Mouse (Mus musculus) left cerebral cortex, adult 18-20 months (tissue): ENCODE data around the gene Kdm2b. TPM values are rescaled to one million over a fixed set of nuclear protein-coding genes. Genes with fewer than 3 reads are reported as not detected.

Source experiments
- DNase-seq, 2 experiments: peaks; one replicate each; pipeline ENCODE4 v3.0.0; 2021 to 2022; ENCODE audit warnings: low spot score in 2 of 2, mixed read lengths in 1 of 2
- total RNA-seq, 2 experiments: library from RNA; stranded (reverse); gene quantifications; 2 replicates each; pipeline ENCODE4 v1.2.3; 2021

Kdm2b gene
- total RNA-seq, 2 experiments from 2014 or later: 24.2 to 25.5 TPM

DNA sequence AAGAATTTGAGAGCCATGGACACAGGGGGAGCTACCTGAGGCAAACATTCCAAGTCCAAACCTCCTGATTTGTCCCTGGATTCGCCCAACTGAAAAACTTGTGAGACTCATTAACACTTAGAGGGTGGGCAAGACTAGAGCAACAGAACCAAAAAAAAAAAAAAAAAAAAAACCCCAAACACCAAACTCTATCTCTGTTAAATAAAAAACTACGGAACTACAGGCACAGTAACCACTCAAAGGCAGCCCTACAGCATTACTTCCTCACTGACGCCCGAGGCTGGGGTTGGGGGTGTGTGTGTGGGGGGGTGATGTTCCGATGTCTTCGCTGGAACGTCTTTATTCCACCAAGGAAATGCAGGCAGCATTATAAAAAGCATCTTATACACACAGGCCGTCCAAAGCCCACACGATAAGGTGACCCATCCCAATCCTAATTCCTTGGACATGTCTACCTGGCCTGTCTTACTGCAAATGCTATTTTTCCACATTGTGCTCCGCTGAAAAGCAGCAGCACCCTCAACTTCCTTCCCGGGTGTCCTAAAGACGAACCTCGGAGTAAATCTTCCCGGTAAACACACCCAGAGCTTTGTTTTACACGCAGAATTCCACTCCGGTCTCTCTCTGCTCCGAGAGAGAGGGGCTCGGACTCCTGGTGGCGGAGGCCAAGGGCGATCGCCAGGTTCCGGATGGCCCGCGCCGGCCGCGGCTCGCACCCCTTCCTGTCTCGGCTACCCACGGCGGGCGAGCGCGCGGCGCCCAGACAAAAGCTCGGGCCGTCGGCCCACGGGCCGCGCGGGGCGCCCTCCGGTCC lies 90.5 kb downstream of the Kdm2b start:
- no peak for DNase-seq

GRCm38 (mm10) chr5:122898153-122898552 lies 91.5 kb downstream of the Kdm2b start:
- no peak for DNase-seq

DNA sequence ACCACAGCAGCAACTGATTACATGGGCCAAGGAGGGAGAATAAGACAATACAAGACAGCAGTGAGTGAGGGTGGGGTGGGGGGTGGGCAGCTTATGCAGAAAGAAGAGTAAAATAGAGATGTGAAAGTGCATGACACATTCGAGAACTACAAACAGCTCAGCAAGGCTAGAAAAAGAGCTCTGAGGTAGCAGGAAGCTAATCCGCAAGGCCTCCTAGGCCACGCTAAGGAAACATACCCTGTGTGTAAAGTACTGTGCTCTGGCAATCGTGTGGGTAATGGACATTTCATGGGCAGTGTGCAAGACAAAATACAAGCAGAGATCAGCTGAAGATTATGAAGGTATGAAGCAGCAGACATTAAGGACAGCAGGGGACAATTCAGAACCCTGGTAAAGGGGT lies 94.8 kb downstream of the Kdm2b start:
- DNase-seq: no peak

DNA sequence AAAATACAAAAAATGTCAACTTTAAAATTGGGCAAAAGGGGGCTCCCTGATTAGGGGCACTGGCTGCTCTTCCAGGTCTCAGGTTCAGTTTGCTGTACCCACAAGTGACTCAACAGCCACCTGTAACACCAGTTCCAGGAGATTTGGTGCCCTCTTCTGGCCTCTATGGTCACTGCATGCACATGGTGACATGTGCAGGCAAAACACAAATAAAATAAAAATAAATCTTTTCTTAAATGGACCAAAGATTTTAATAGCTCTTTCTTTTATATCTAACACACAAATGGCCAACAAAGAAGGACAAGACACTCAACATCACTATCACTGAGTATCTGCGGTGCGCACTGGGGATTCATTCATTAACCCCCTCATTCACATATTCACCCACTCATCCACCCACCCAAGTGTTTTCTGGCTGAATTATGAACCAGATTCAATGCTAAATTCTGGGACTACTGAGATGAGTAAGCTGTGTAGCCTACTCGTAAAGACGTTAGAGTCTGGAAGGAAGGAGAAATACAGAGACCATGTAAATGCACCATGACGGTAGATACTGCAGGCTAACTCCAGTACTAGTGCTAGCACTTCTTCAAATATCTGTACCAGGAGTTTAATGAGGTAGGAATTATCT lies 95.5 kb downstream of the Kdm2b start:
- DNase-seq: peak; percentile 48 to 67

DNA sequence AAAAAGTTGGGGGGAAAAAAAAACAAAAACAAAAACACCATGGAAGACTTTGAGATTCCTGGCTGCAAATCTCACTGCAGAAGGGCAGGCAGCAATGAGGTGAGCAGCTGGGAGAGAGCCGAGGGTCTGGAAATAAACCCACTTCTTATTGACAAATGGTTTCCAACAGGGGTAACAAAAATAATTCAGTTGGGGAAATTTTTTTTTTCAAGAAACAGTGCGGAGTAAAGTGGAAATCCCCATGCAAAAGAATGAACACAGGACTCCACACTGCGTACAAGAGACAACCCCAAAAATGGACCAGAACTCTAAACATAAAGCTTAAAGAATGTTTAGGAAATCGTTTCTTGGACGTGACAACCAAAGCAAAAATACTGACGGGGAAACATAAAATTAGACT lies 96.4 kb downstream of the Kdm2b start:
- DNase-seq: no peak

DNA sequence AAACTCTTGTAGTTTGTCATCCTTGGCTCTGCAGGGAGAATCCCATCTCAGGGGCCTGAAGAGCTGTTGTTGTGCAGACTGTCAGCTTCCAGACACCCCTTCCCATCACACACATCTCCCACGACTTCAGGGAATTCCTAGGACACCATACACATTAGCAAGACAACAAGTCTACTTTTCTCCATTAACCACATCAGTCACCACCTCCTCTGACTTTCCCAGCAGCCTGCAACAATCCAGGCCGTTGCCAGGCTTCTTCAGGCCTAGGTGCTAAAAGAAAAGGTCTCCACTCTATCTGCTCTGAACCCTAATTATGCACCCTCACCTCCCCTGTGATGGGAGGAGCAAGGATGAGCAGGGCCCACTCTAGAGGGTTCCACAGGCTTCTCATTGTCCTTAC lies 99.2 kb downstream of the Kdm2b start:
- no peak for DNase-seq

DNA sequence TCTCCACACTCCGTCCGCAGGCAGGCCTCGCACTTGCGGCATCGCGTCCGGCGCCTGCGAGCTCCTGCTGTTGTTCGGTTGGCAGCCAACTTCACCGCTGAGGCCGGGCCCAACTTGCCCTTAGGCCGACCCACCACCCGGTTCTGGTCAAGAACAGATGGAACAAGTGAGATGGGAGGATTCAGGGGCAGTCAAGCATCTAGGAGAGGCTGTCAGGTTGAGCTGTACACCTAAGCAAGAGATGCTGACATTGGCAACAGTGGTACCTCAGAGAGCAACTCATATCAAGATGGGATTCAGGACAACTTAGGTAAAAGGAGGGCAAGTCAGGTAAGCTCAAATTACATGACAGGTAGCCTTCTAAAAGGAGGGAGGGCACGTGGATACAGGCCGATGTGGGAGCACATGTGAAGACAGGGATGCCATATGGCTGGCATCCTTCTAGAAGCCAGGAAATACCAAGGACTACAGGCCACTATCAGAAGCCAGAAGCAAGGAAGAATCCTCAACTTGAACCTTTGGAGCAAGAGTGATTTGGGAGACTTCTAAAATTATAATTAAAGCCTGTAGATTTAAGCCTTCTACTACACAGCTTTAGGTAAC lies 100.9 kb downstream of the Kdm2b start:
- DNase-seq: no peak

DNA sequence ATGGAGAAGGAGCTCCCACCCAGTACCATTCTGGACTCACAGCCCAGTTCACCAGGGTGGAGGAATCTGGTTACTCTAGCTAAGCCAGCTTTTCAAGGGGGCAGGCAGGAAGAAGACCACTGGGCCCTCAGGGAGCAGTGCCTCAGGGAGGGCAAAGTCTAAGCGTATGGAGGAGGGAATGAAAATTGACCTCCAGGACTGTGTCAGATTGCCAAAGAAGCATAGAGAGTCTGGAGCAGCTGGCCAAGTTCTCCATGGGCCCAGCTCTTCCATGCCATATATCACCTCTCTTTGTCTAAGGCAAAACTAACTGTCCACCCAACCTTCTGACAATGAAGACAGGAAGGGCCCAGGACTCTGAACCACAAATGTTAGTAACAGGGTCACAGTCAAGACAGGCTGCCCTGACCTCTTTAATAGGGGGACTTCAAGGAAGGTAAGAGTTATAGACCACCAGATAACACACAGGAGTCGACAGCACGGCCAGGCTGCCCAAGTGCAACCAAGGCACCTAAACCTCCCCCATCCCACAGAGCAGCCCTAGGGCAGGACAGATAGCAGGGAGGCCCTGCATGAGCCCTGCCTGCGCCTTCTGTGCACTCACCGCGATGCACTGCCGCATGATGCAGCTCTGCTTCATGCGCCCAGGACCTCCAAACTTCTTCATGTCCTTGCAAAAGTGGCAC lies 101.6 kb downstream of the Kdm2b start:
- DNase-seq: no peak

- DNase-seq: no peak
Observed at GRCm38 (mm10) chr5:122887033-122887432, 102.6 kb downstream of the Kdm2b start.

DNA sequence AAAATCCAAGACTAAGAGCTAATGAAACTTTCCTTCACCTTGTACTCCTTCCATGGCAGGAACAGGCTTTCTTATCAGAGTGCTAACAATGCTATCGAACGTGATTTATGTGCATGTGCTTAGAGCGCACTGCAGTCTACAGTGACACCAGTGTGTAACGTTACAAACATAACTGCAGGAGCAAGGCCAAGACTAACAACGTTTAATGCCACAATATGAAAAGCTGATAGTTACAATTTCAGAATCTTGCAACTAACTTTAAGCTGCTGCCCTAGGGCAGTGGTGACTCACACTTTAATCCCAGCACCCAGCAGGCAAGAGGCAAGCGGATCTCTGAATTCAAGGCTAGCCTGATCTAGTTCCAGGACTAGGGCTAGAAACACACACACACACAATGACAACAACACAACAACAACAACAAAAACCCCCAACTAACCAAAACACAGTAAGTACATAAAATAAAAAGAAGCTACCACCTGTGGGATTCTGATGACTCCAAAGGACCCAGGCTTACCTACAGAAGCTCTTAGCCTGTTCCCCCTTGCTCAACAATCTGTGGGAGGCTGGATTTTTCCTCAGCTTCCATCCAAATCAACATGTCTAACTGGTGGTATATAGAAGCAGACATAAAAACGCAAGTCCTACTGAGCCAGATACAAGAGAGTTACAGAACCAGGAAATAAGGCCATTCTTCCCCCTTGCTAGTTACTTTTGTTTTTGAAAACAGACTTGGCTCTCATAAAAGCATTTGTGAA lies 104.9 kb downstream of the Kdm2b start:
- DNase-seq: no peak

GRCm38 (mm10) chr5:122883652-122884235 lies 105.9 kb downstream of the Kdm2b start:
- DNase-seq: no peak

DNA sequence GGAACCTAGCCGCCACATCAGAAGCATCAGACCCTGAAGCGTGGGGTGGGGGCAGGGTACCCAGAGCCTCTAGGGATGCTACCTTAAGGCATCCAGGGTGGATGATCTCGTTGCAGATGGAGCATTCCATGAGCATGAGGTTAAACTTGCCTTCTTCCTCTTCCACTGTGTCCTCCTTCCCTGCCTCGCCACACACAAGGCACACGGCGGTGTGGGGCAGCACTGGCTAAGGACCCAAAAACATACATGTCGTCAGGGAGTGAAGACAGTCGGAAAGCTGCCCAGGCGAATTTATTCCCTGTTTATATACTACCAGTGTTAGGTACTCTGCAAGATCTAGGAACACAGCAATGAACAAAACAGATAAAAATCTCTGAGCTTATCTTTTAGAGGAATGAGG lies 106.4 kb downstream of the Kdm2b start:
- DNase-seq: no peak

DNA sequence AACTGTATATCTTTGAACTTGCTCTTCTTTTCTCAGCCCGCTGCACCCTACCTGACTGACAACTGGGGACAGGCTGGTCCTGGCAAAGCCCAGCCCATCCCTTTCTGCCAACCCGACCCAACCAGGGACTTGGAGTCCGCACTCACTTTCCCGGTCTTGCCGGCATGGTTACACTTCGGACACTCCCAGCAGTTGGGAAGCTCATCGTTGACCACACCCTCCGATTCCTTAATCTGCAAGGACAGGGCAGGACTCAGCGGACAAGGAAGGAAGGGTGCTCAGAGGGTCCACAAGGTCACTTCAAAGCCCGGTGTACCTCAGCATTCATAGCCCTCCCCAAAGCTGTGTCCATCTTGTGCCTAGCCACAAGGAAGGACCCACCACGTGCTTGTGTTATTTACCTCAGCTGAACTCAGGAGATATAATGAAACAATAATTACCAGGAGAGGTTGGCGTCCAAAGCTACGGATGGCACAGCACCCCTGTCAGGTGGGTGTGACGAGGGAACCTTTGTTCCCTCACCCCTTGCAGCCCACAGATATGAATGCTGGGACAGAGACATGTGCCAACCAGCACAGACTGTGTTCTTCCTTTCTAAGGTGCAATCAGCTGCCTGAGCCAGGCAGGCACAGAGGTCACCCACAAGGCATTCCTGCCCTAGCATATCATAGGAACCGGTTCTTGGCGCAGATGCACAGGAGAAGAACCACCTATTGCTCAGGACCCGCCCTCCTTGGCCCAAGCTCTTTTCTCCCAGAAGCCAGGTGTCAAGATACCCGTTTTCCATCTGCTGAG lies 107.2 kb downstream of the Kdm2b start:
- DNase-seq: no peak

DNA sequence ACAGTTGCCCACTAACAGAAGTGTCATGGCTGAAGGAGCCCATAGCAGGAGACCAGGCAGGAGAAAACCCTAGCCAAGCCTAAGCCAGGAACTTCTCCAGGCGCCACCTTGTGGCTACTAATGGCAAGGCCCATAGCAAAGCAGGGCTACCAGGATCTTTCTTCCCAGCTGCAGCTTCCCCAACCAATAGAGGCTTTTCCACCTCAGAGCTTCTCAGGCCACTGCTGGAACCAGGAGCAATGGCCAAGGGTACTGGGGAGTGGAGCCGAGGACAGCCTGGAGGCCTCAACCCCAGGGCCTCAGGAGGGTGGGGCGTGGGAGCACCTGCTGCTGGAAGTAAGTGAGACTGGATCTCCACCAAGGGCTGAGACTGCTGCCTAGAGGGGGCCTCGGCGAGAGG lies 108.3 kb downstream of the Kdm2b start:
- peak; percentile 68 to 76 for DNase-seq

GRCm38 (mm10) chr5:122880241-122880980 lies 109.2 kb downstream of the Kdm2b start:
- DNase-seq: no peak

- DNase-seq: no peak
Observed at GRCm38 (mm10) chr5:122876671-122877070, 113.0 kb downstream of the Kdm2b start.

DNA sequence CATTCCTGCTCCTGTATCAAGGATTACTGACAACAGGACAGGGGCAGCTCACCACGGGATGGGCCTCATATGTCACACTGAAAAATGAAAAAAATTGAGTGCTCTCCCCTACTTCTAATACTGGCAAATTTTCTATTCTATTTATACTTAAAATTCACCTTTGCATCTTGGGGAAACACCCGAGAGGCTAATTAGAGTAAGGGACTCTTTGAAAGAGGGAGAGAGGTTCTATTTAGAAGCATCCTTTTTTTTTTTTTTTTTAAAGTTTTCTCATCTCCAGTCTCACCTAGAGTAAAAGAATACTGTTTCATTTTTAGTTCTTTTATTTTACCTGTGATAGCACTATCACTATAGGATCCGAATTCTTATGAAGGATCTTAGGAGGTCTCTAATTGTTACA lies 115.3 kb downstream of the Kdm2b start:
- no peak for DNase-seq

- no peak for DNase-seq
Observed at GRCm38 (mm10) chr5:122873573-122873972, 116.0 kb downstream of the Kdm2b start.

- no peak for DNase-seq
Observed at GRCm38 (mm10) chr5:122872626-122873025, 117.0 kb downstream of the Kdm2b start.
